Mouse (Mus musculus): ENCODE results near the gene Ptpdc1. TPM values are rescaled to one million over a fixed set of nuclear protein-coding genes. Genes with fewer than 3 reads are reported as not detected.

Ptpdc1 gene
- total RNA-seq, 2 experiments from 2014 or later = 3.7 to 3.8 TPM

DNA sequence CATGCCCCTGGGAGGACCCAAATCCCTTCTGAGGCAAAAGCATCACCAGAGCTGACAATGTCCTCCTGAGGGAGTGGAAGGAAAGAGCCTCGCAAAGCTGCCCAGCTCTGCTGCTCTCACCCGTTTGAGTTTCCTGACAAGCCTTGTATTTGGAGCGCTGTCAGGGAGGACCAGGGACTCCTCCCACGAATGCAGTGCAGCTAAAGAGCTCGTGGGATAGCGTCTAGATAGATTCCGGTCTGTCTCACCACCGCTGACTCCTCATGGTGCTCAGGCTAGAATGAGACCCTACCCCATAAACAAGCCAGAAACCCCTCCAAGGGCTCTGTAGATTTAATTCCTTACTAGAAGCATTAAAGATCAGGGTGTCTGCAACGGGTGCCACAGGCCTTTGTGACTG lies 32.3 kb upstream of the Ptpdc1 start:
- DNase-seq (ENCODE audit: low spot score) = no peak

DNA sequence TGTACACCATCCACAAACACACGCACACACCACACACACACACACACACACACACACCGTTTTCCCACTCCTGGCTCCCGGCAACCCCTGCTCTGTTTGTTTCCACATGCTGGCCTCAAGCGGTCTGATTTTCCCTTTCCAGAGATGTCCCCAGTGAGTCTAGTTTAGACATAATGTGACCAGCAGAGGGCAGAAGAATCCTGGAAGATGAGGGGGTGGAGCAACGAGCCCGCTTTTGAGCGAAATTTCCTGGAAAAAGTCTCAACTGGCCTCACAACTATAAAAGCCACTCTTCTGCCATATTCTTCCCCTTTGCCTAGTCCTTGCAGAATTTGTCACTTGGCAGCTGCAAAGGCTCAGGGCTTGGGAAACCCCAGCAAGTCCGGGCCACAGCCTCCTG lies 30.2 kb upstream of the Ptpdc1 start:
- peak; percentile 74 for DNase-seq (ENCODE audit: low spot score)

DNA sequence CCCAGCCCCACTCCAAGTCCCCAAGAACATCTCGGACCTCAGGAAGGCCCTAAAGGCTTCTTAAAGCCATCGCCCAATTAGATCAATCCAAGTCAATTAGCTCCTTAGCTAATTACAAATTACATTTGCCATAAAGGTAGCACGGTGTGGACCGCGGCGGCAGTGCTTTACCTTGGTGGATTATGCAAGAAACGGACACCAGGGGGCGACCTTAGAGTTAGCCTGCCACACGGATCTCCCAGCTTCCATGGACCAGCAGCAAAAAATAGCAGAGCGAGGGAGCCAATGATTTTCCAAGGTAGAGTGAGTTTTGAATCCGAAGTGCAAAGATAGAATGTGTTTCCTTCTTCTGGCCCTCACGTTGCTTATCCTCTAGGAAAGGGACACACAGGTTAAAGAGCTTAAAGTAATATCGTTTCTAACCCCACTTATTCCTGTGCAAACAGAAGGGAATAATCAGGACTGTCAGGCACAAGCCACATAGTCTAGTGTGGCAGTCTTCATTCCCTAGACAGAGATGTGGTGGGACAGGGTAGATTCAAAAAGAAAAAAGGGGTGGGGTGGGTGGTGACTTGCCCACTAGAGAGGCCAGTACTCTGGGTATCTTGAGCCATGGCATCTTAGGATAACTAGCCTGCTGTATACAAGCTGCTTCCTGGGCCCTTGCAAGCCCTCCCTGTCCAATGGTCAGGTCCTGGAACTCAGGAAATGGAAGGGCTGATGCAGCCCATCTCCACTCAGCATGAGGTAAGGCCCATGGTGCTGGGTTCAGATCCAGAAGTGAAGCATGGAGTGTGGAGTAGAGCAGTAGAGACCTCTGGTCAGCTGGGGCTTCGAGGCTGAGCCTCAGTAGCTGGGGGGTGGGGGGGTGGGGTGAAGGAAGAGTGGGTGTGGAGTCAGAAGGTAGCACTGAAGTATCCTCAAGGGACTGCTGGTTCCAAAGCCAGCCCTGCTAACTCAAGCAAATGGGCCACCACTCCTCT lies 28.6 kb upstream of the Ptpdc1 start:
- peak; percentile 65 for DNase-seq (ENCODE audit: low spot score)

DNA sequence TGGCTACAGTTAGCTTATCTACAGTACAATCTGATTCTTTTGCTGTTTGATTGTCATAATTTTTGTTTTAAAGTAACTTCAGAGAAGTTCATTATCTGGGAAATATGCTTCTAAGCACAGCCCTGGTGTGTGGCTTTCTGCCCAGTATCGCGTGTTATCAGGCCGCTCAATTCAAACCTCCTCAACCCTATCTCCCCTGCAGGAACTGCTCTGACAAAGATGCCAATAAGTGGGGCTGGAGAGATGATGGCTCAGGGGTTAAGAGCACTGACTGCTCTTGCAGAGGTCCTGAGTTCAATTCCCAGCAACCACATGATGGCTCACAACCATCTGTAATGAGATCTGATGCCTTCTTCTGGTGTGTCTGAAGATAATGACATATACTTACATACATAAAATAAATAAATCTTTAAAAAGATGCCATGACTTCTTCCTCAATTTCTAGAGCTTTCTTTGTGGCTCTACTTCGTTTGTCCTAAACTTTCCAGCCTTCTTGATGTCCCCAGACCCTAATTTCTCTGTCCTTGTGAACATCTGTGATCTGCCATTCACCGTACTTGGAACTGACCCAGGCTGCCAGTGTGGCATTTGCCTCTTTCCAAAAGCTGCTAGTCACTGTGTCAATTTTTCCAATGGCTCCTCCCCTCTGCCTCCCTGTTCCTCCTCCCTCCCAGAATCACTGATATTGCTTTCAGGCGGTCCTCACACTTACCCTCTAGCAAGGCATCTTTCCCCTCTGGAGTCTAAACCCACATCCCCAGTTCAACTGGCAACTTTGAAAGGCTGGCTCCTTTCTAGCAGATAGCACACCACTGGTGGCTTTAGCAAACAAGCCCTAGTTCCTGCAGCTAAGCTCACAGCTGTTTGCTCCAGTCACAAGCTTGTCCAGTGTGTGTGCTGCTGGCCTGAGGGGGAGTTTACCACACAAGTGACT lies 25.9 kb upstream of the Ptpdc1 start:
- DNase-seq (ENCODE audit: low spot score) = no peak

DNA sequence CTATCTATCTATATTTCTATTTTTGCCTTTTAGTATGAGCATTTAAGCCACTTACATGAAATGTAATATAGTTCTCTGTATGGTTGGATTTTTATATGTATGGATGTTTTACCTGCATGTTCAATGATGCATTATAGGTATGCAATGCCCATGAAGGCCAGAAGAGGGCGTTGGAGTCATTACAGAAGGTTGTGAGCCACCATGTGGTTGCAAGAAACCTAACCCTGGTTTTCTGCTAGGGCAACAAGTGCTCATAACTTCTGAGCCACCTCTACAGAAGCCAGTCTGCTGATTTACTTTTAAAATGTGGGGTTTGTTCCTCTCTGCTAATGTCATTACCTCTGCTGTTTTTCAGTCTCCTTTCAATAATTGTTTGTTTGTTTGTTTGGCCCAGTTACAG lies 25.2 kb upstream of the Ptpdc1 start:
- DNase-seq (ENCODE audit: low spot score) = no peak

DNA sequence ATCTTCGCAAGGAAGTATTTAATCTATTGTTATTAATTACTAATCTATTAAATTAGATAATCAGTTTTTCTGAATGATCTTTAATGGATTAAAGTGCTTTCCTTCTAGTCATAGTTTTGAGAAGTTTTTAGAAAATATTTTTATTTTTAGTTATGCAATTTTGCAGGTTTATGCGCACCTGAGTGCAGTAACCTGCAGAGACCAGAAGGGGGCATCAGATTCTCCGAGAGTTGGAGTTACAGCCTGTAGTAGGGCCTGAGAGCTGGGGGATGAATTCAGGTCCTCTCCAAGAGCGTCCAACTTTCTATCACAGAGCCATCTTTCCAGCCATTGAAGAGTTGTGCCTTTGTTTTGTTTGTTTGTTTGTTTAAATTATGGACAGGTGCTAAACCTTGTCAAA lies 21.2 kb upstream of the Ptpdc1 start:
- DNase-seq (ENCODE audit: low spot score) = no peak

DNA sequence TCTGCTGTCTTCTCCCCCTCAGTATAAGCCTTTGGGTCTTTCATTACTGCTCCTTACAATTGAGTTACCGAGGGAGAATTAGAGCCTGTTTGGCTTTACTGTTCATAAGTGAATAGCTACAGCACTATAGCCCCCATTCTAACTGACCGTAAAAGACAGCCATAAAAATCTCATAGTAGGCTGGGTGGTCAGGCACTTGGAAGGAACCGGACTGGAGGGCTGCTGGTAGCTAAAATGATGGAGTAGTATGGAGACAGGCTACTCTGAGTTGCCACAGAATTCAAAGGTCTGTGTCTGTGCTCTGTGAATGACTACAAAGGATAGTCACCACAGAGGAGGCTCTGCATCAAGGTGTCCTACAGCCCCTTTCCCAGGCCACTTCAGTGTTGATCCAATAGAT lies 18.5 kb upstream of the Ptpdc1 start:
- DNase-seq (ENCODE audit: low spot score) = no peak

DNA sequence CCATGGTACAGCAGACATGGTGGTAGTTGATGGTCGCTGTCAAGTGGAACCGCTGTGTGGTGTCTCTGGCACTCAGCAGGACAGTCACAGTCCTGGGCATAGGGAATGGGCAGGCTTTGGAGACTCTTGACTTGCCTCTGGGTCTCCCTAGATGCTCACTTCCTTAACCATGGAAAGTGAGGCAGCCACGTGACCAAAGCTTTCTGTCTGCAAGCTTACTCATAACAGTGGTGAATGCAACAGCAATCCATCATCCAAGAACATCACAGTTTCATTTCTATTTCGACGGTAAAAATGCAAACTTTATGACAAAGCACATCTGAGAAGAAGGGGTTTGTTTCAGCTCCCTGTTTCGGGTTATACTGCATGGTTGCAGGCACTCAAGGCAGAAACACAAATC lies 17.6 kb upstream of the Ptpdc1 start:
- no peak for DNase-seq (ENCODE audit: low spot score)

DNA sequence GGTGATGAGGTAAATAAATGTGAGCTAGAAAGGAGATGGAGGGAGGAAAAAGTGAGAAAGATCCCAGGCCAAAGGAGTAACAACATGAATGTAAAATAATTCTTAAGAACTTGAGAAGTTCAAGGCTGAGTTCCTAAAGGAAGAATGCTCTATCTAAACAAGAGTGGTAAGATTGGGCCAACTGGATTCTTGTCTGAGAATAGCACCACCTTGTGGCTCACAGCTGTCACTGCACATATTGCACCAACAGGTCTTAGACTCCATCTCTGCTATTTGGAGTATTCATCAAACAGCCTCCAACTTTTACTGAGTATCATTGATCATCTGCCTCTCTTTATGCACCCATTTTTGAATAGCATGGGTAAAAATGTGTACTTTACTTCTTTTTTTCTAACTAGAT lies 14.1 kb upstream of the Ptpdc1 start:
- peak; percentile 68 for DNase-seq (ENCODE audit: low spot score)

DNA sequence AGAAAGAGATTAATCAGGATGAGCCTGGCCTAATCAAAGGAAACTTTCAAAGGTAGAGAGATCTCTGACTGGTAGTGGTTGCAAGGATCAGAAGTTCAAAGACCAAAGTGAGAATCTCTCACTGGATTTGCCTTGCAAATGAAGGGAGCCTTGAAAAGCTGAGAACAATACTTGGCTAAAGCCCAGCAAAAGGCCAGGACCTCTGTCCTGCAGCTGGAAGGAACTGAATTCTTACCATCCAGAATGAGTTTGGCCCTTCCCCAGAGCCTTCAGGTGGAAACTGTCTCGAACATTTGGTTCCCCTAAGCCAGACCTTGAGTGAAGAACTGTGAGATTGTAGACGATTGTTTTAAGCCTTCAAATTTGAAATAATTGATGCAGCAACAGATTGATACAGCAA lies 12.2 kb upstream of the Ptpdc1 start:
- DNase-seq (ENCODE audit: low spot score) = no peak

DNA sequence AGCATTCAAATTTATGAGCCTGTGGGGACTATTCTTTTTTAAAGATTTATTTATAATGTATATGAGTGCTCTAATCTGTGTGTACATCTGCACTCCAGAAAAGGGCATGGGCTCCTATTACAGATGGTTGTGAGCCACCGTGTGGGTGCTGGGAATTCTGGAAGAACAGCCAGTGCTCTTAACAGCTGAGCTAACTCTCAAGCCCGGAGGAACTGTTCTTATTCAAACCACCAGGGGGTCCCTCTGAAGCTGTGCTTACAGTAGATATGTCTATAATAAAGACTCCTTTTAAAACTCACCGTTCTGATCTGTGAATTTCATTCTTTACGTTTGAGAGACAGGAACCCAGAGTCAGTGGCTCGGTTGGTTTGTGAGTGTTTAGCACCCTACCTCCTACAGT lies 6.2 kb upstream of the Ptpdc1 start:
- no peak for DNase-seq (ENCODE audit: low spot score)

DNA sequence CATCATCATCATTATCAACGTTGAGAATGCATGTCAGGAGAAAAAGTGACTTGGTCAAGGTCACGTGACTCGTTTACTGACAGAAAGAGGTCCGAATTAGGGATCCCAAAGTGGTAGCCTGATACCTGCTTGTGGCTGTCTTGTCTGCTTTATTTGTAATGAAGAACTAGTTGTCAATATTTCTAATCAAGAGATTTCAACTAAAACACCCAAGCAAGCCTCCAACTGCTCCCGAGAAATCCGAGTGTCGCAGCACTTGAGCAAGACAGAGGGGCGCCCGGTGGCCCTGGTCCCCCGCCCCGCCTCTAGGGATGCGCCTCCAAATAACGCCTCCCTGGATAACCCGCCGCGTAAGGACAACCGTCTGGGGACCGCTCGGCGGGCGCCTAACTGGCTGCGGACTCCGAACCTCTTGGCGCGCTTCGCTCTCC lies 481 bp downstream of the Ptpdc1 start:
- peak; percentile 1 for DNase-seq (ENCODE audit: low spot score)

DNA sequence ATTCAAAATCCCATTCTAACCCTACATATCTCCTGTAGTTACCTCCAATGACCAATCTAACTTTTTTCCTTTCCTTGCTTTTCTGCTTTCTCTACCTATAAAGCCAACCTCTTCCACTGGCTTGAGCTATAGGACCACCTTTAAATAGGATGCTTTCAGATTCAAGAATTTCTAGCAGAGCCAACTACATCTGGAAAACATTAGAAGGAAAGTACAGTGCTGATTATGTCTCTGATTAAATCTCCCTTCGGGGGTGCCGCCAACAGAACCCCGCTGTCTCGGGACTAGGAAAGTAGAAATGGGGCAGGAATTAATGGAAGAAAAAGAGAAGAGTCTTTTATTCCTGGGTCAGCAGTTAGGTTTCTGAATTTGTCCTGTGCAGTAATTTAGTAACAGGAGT lies 6.6 kb downstream of the Ptpdc1 start:
- no peak for DNase-seq (ENCODE audit: low spot score)

DNA sequence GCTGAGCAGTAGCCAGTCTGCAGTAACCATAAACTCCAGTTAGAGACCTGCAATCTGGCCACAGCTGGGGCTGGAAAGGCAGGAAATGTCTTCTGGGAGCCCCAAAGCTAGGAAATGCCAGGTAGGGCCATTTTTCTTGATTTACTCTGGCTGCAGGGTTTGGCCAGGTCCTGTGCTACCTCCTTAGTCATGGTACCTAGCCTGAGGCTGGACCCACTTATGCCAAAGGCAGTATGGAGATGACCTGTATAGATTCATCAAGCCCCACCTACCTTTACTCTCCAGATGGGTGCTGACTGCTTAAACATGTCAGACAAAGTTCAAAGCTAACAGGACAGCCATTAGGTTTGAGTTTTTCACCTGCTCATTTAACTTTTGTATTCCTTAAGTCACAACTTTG lies 7.7 kb downstream of the Ptpdc1 start:
- DNase-seq (ENCODE audit: low spot score) = no peak

DNA sequence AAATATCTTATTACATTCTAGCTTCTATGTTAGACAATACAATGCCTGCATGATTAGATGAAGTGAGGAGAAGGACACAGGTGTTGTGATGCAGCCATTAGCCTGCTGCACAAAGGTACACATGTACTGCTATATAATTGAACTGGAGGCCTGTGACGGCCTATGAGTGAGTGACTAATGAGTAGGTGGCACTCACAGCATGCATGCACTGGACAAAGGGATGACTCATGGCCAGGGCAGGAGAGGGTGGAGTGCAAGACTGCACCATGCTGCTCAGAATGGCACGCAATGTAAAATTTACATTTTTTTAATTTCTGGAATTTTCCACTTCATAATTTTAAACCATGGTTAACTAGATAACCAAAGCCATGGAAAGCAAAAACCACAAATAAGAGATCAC lies 10.9 kb downstream of the Ptpdc1 start:
- DNase-seq (ENCODE audit: low spot score) = no peak

DNA sequence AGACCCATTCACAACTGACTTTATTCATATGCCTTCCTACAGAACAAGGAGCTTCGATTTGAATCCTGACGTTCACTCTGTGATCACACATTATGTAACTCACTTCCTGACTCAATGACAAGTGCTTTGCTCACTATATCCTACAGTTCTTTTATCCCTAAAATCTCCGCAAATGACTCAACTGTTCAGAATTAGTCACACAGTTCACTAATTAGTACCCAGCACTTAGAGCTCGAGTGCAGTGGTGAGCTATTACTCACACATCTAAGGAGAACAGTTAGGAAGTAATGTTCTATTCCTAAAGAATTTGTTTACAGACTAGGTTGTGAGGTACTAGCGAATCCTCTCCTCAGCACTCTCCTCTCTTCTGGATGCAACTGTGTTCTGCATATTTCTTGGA lies 16.4 kb downstream of the Ptpdc1 start:
- no peak for DNase-seq (ENCODE audit: low spot score)

DNA sequence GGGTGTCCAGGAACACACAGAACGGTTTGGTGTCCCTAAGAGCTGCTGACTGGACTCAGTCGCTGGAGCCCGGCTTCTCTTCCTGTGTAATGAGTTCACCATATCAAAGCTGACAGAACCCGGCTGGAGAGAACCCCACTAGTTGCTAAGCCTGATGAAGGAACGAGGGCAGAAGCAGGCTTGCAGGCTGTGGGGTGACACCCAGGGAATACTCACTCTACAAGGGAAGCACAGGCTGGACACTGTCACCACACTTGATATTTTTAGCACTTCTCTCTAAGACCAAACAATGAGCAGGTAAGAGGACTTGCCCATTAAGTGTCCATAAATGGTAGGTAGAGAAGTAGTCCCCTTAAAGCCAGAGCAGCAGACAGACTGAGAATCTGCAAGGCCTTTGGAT lies 20.9 kb downstream of the Ptpdc1 start:
- DNase-seq (ENCODE audit: low spot score) = no peak

DNA sequence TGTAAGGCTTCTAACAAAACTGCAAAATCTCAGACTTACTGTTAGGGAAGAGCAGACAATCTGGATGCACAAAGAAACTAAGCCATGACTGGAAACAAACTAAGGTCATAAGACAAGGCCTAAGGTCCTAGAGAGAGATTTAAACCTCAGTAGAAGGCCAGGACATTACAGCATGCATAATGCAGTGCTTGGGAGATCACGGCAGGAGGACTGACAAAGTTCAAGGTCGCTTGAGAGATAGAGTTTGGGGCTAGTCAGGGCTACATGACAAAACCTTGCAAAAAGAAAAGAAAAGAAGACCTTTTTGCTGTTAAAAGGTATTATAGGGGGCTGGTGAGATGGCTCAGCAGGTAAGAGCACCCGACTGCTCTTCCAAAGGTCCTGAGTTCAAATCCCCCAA lies 22.2 kb downstream of the Ptpdc1 start:
- DNase-seq (ENCODE audit: low spot score) = no peak

DNA sequence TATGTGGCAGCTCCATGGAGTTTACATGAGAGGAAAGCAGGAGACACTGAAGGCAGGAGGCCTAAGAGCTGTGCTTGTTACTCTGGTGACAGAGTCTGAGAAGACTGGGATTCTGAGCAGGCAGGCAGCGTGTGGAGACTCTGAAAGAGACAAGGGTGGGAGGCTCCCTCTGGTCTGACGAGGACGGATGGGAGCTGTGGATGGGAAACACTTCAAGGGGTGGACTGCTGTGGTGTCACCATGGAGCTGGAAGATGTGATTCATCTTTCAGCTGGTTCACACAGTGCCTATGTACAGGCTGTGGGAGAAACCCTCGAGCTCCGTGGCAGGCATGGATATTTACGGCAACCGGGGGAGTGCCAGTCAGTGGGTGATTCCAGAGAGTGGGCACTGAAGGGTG lies 30.9 kb downstream of the Ptpdc1 start:
- DNase-seq (ENCODE audit: low spot score) = no peak

DNA sequence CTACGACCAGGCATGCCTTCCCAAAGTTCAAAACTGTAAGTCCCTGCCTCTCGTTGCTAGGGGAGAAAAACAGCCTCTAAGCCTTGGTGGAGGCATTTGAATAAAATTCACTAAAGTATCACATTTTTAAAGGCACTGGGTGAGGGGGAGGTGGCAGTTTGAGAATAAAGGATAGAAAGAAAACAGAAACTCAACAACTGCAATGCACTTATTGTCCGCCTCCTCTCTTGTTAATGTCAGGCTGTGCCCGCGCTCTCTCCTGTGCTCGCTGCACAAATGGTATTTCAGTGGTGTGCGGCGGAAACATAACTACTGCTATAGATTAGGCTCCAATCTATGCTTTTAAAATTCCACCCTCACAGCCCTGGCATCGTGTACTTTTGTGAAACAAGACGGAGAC lies 31.4 kb downstream of the Ptpdc1 start:
- DNase-seq (ENCODE audit: low spot score) = no peak

DNA sequence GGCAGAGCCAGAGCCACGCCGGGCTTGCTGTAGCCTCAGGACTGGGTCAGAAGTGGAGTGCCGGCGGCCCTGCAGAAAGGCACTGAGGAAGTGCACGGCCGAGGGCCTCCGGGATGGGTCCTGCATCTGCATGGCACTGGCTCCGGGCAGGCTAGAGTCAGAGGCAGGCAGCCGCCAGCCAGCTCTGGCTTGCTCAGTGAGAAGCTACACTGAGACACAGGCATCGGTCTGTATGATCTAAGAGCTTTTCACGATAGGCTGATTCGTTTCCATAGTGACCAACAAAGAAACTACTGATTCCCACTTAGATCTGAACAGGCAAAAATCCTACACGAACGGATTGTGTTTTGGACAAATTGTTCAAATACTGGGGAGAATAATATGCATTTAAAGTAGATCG lies 32.3 kb downstream of the Ptpdc1 start:
- DNase-seq (ENCODE audit: low spot score) = no peak

DNA sequence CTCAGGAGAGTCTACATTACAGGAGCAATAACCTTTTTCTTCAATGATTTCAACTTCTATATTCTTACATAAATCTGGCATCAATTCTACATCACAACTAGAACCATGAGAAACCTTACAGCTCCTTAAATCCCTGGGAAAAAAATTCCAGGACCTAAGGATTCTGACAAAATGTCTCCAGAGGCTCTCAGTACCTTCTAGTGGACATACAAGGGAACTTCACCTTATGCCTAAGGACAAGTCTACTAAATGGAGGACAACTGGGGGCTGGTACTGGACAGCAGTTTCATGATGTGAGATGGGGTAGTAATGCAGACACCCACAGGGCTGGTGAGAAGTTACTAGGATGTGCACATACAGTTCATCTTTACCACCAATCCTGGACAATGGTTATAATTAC lies 34.7 kb downstream of the Ptpdc1 start:
- DNase-seq (ENCODE audit: low spot score) = no peak

All from gastrocnemius, adult 18-20 months (tissue).